Comparison of ENCODE assay signal across 8 mouse cellular contexts in genomic region chr5:34186961-34187391, GRCm38 (mm10). TPM values are rescaled to one million over a fixed set of nuclear protein-coding genes. Genes with fewer than 3 reads are reported as not detected.
DNase-seq lines count a peak whose midpoint lies in the region; ATAC-seq and TF ChIP-seq lines count a peak whose summit lies in the region.

No protein-coding gene starts in this region.

- no peaks in the 10 kb centered on the region for H3K9me3 ChIP-seq in liver, embryonic 13.5 days (replicated peaks)
- H3K9me3 ChIP-seq in neural tube, embryonic 11.5 days (ENCODE audit: control insufficient read depth, low read length) = no peaks in the 10 kb centered on the region

- H3K4me1 ChIP-seq in liver, embryonic 13.5 days (replicated peaks) = peaks cover 47% of the 10 kb centered on the region
- peaks cover 15% of the 10 kb centered on the region for H3K4me1 ChIP-seq in neural tube, embryonic 11.5 days (ENCODE audit: control insufficient read depth, insufficient read depth, low read length)
- peaks cover 58% of the 10 kb centered on the region for H3K4me1 ChIP-seq in thymus, adult 2 months (replicated peaks; ENCODE audit: control insufficient read depth, insufficient read depth, low read length)

- peak overlapping the region; percentile 83 for H3K4me3 ChIP-seq in gastrocnemius, adult 2 months
- peak overlapping the region; percentile 77 for H3K4me3 ChIP-seq in liver, embryonic 13.5 days (replicated peaks)
- peak overlapping the region; percentile 77 for H3K4me3 ChIP-seq in neural tube, embryonic 11.5 days (ENCODE audit: low read depth, low read length)
- H3K4me3 ChIP-seq in thymus, adult 2 months (ENCODE audit: control insufficient read depth, insufficient read depth, low read length) = peak overlapping the region; percentile 75

- no peaks in the 10 kb centered on the region for H3K36me3 ChIP-seq in liver, embryonic 13.5 days
- H3K36me3 ChIP-seq in neural tube, embryonic 11.5 days (ENCODE audit: control insufficient read depth, insufficient read depth, low read length) = no peaks in the 10 kb centered on the region
- peaks cover 10% of the 10 kb centered on the region for H3K36me3 ChIP-seq in thymus, adult 2 months (ENCODE audit: control insufficient read depth, insufficient read depth, low read length)

- H3K9ac ChIP-seq in liver, embryonic 13.5 days = peak overlapping the region; percentile 80
- H3K9ac ChIP-seq in neural tube, embryonic 11.5 days (ENCODE audit: low read length) = peak overlapping the region; percentile 70

- no peaks in the 10 kb centered on the region for H3K27me3 ChIP-seq in liver, embryonic 13.5 days
- no peaks in the 10 kb centered on the region for H3K27me3 ChIP-seq in neural tube, embryonic 11.5 days (ENCODE audit: control insufficient read depth, insufficient read depth, low read length)
- no peaks in the 10 kb centered on the region for H3K27me3 ChIP-seq in thymus, adult 2 months (ENCODE audit: control insufficient read depth, insufficient read depth, low read length)

- TF ChIP-seq CTCF in gastrocnemius, adult 2 months (IDR thresholded peaks at IDR 0.05) = no peak
- no peak for TF ChIP-seq CTCF in thymus, adult 2 months (IDR thresholded peaks at IDR 0.05; ENCODE audit: borderline replicate concordance, control insufficient read depth, extremely low read depth, insufficient read depth, low read length, poor library complexity)

- peak overlapping the region; percentile 100 for H3K4me2 ChIP-seq in liver, embryonic 13.5 days
- H3K4me2 ChIP-seq in neural tube, embryonic 11.5 days (ENCODE audit: low read depth) = peak overlapping the region; percentile 75

- DNase-seq in cerebellum, adult 18-20 months = peak; percentile 58 to 75
- no peak for DNase-seq in cerebellum, adult 9-10 months
- DNase-seq in cerebellum, postnatal 10 days = peak; percentile 73
- peak; percentile 84 for DNase-seq in gastrocnemius, adult 2 months
- DNase-seq in induced T-regulatory cell, adult 2 months (ENCODE audit: low read depth) = peak; percentile 71
- peak; percentile 46 for DNase-seq in liver, embryonic 13.5 days
- DNase-seq in neural tube, embryonic 11.5 days (ENCODE audit: low spot score) = peak; percentile 60
- peak; percentile 46 for DNase-seq in thymus, adult 2 months

- TF ChIP-seq POLR2A in thymus, adult 2 months (IDR thresholded peaks at IDR 0.05; ENCODE audit: control insufficient read depth, extremely low read depth, insufficient read depth, low read length, poor library complexity) = no peak

- peak overlapping the region; percentile 98 for H3K27ac ChIP-seq in gastrocnemius, adult 2 months
- peak overlapping the region; percentile 84 for H3K27ac ChIP-seq in liver, embryonic 13.5 days
- H3K27ac ChIP-seq in neural tube, embryonic 11.5 days (ENCODE audit: low read depth, low read length) = peak overlapping the region; percentile 67
- no peak overlapping the region; the same call in 1 of the 2 replicates for H3K27ac ChIP-seq in thymus, adult 2 months (ENCODE audit: control insufficient read depth, insufficient read depth, low read length)

- ATAC-seq in liver, embryonic 13.5 days (ENCODE audit: low read depth) = no peak
- ATAC-seq in neural tube, embryonic 11.5 days (ENCODE audit: insufficient read depth, low FRiP score, low TSS enrichment) = peak; percentile 19; the same call in 1 of the 2 replicates

- intact Hi-C loops in gastrocnemius, adult 2 months (cut with DNase I) = no loop called here

- WGBS in liver, embryonic 13.5 days (ENCODE audit: insufficient replicate concordance) = 2% methylated on average over 44 of the region's 46 CpGs
- under 1% methylated on average over 36 of the region's 46 CpGs for WGBS in neural tube, embryonic 11.5 days
- WGBS in thymus, adult 2 months = 2% methylated on average over 46 of the region's 46 CpGs

RNA-seq across cellular contexts. Expression of gene Mxd4, which starts 0.5 kb away (rescaled TPM):
- total RNA-seq in gastrocnemius, adult 2 months (2021) = 10 to 100 TPM; 25.8 to 35.6 TPM
- 3.2 and 3.8 TPM in 2 replicates for polyA plus RNA-seq in liver, embryonic 13.5 days (2015; fragmentation: Nextera tagmentation; extraction: Ambion mirVana)
- polyA plus RNA-seq in neural tube, embryonic 11.5 days (2014; fragmentation: Nextera tagmentation; extraction: Ambion mirVana) = 22.7 and 23.1 TPM in 2 replicates
- polyA plus RNA-seq in thymus, adult 2 months (2012; rRNA removed) = 515 and 525 TPM in 2 replicates

RNA-seq across cellular contexts. Expression of gene Haus3, which starts 17.6 kb away (rescaled TPM):
- 1 to 10 TPM; 3.2 to 4.2 TPM for total RNA-seq in gastrocnemius, adult 2 months (2021)
- polyA plus RNA-seq in liver, embryonic 13.5 days (2015; fragmentation: Nextera tagmentation; extraction: Ambion mirVana) = 31.0 and 42.5 TPM in 2 replicates
- 40.6 and 43.1 TPM in 2 replicates for polyA plus RNA-seq in neural tube, embryonic 11.5 days (2014; fragmentation: Nextera tagmentation; extraction: Ambion mirVana)
- polyA plus RNA-seq in thymus, adult 2 months (2012; rRNA removed) = 3.3 and 4.2 TPM in 2 replicates

RNA-seq across cellular contexts. Expression of gene Poln, which starts 17.7 kb away (rescaled TPM):
- total RNA-seq in gastrocnemius, adult 2 months (2021) = 1 to 10 TPM; 1.1 to 2.1 TPM
- 0.64 and 0.97 TPM in 2 replicates for polyA plus RNA-seq in liver, embryonic 13.5 days (2015; fragmentation: Nextera tagmentation; extraction: Ambion mirVana)
- 0.27 and 0.42 TPM in 2 replicates for polyA plus RNA-seq in neural tube, embryonic 11.5 days (2014; fragmentation: Nextera tagmentation; extraction: Ambion mirVana)
- 2.3 and 2.4 TPM in 2 replicates for polyA plus RNA-seq in thymus, adult 2 months (2012; rRNA removed)

Comparison
In these comparisons a context has a peak if more than half of its experiments do, and no peak if none do; other contexts are left out.
1. RNA of gene Mxd4, which starts 0.5 kb away (polyA plus RNA-seq): 515 to 525 TPM in thymus, adult 2 months; 22.7 to 23.1 TPM in neural tube, embryonic 11.5 days and 3.2 to 3.8 TPM in liver, embryonic 13.5 days; every median in the first group is over 10 times any median in the second.
2. Peak in every context shown above with its lines, with median percentiles within 50 percentile points of each other: H3K4me3 ChIP-seq.